13 mouse cellular contexts compared by ENCODE assay signal in genomic region chr1:19213851-19214395, GRCm38 (mm10). TPM values are rescaled to one million over a fixed set of nuclear protein-coding genes. Genes with fewer than 3 reads are reported as not detected.
DNase-seq lines count a peak whose midpoint lies in the region; ATAC-seq lines count a peak whose summit lies in the region.
"Had no signal": no experiment of that assay in that cellular context is flagged by ENCODE, and none has a peak within 500 bp of the region (broad histone marks: within the 10 kb centered on the region; RNA-seq: fewer than 3 reads in every experiment).

No protein-coding gene starts in this region.

- H3K4me3 ChIP-seq in heart, embryonic 13.5 days, result peak overlapping the region; percentile 12; the same call in 1 of the 2 replicates
- peak overlapping the region; percentile 42 for H3K4me3 ChIP-seq in embryonic facial prominence, embryonic 12.5 days
- peak overlapping the region; percentile 35 for H3K4me3 ChIP-seq in limb, embryonic 11.5 days (ENCODE audit: low read depth, low read length)
- H3K4me3 ChIP-seq in neural tube, embryonic 12.5 days, result peak overlapping the region; percentile 41
- H3K4me3 ChIP-seq: layer of hippocampus, adult 2 months had no signal

- 2% methylated on average over 36 of the region's 36 CpGs for WGBS in heart, embryonic 13.5 days
- WGBS in embryonic facial prominence, embryonic 12.5 days, result 1% methylated on average over 36 of the region's 36 CpGs
- under 1% methylated on average over 36 of the region's 36 CpGs for WGBS in limb, embryonic 11.5 days
- under 1% methylated on average over 36 of the region's 36 CpGs for WGBS in neural tube, embryonic 12.5 days

- H3K9ac ChIP-seq in heart, embryonic 13.5 days, result no peak overlapping the region
- H3K9ac ChIP-seq in embryonic facial prominence, embryonic 12.5 days, result peak overlapping the region; percentile 54
- peak overlapping the region; percentile 70 for H3K9ac ChIP-seq in limb, embryonic 11.5 days (ENCODE audit: low read length)
- H3K9ac ChIP-seq in neural tube, embryonic 12.5 days, result peak overlapping the region; percentile 68
- H3K9ac ChIP-seq: liver, postnatal 0 days had no signal

- H3K27ac ChIP-seq in heart, embryonic 13.5 days (replicated peaks), result no peak overlapping the region
- H3K27ac ChIP-seq in embryonic facial prominence, embryonic 12.5 days, result peak overlapping the region; percentile 81
- H3K27ac ChIP-seq in limb, embryonic 11.5 days (replicated peaks; ENCODE audit: low read depth, low read length), result 0 out of 2 replicates have a peak overlapping the region, but pooled peaks have one; percentile 56
- H3K27ac ChIP-seq in neural tube, embryonic 12.5 days, result peak overlapping the region; percentile 64
- H3K27ac ChIP-seq: layer of hippocampus, adult 2 months had no signal

- no peak for DNase-seq in heart, adult 18-20 months
- DNase-seq in limb, embryonic 11.5 days (ENCODE audit: low spot score), result no peak
- no peak for DNase-seq in thymus, postnatal 0 days (ENCODE audit: low spot score)
- DNase-seq in layer of hippocampus, postnatal 10 days (ENCODE audit: low spot score in 2 of 2), result no peak
- DNase-seq: cerebellum, postnatal 25 days; heart, postnatal 10 days; liver, postnatal 0 days; right cerebral cortex, postnatal 25 days had no signal

- H3K4me2 ChIP-seq in heart, embryonic 13.5 days, result no peak overlapping the region
- peak overlapping the region; percentile 38 for H3K4me2 ChIP-seq in embryonic facial prominence, embryonic 12.5 days (replicated peaks)
- H3K4me2 ChIP-seq in limb, embryonic 11.5 days (ENCODE audit: low read depth, severe bottlenecking), result peak overlapping the region; percentile 35
- peak overlapping the region; percentile 61 for H3K4me2 ChIP-seq in neural tube, embryonic 12.5 days (replicated peaks)

- no peak for ATAC-seq in heart, embryonic 13.5 days (ENCODE audit: extremely low read depth, insufficient number of reproducible peaks, low FRiP score, low TSS enrichment)
- ATAC-seq in embryonic facial prominence, embryonic 12.5 days (ENCODE audit: insufficient number of reproducible peaks, insufficient read depth, low FRiP score, low TSS enrichment), result no peak
- no peak for ATAC-seq in limb, embryonic 11.5 days (ENCODE audit: insufficient number of reproducible peaks, low FRiP score, low TSS enrichment, low read depth)
- no peak for ATAC-seq in neural tube, embryonic 12.5 days (ENCODE audit: low FRiP score, low read depth)
- no peak for ATAC-seq in granulocyte monocyte progenitor cell, adult 5-6 weeks (replicated peaks; ENCODE audit: poor library complexity, severe bottlenecking)
- ATAC-seq: liver, postnatal 0 days had no signal

- no peaks in the 10 kb centered on the region for H3K9me3 ChIP-seq in heart, embryonic 13.5 days
- H3K9me3 ChIP-seq in embryonic facial prominence, embryonic 12.5 days, result no peaks in the 10 kb centered on the region
- H3K9me3 ChIP-seq in limb, embryonic 11.5 days (ENCODE audit: control insufficient read depth, low read length), result no peaks in the 10 kb centered on the region
- H3K9me3 ChIP-seq in neural tube, embryonic 12.5 days, result no peaks in the 10 kb centered on the region

- peaks cover 96% of the 10 kb centered on the region for H3K27me3 ChIP-seq in heart, embryonic 13.5 days (replicated peaks)
- peaks cover 79% of the 10 kb centered on the region for H3K27me3 ChIP-seq in embryonic facial prominence, embryonic 12.5 days
- peaks cover 64% of the 10 kb centered on the region for H3K27me3 ChIP-seq in limb, embryonic 11.5 days (ENCODE audit: control insufficient read depth, insufficient read depth, low read length)
- H3K27me3 ChIP-seq in neural tube, embryonic 12.5 days (replicated peaks), result peaks cover 78% of the 10 kb centered on the region

- peaks cover 4% of the 10 kb centered on the region; the same call in 1 of the 2 replicates for H3K4me1 ChIP-seq in heart, embryonic 13.5 days
- H3K4me1 ChIP-seq in embryonic facial prominence, embryonic 12.5 days, result no peaks in the 10 kb centered on the region
- H3K4me1 ChIP-seq in limb, embryonic 11.5 days (ENCODE audit: control insufficient read depth, insufficient read depth, low read length), result no peaks in the 10 kb centered on the region
- no peaks in the 10 kb centered on the region; the same call in 1 of the 2 replicates for H3K4me1 ChIP-seq in neural tube, embryonic 12.5 days

- no peaks in the 10 kb centered on the region for H3K36me3 ChIP-seq in heart, embryonic 13.5 days
- H3K36me3 ChIP-seq in embryonic facial prominence, embryonic 12.5 days, result no peaks in the 10 kb centered on the region
- no peaks in the 10 kb centered on the region for H3K36me3 ChIP-seq in limb, embryonic 11.5 days (ENCODE audit: control insufficient read depth, insufficient read depth, low read length)
- no peaks in the 10 kb centered on the region for H3K36me3 ChIP-seq in neural tube, embryonic 12.5 days

RNA-seq across cellular contexts. Expression of gene Tfap2b, which starts 5.2 kb away (rescaled TPM):
- polyA plus RNA-seq in heart, embryonic 13.5 days (2015; fragmentation: Nextera tagmentation; extraction: Ambion mirVana), result 0.27 and 0.68 TPM in 2 replicates
- total RNA-seq in heart, adult 18-20 months (2021), result not detected
- polyA plus RNA-seq in embryonic facial prominence, embryonic 12.5 days (2016; fragmentation: Nextera tagmentation; extraction: Ambion mirVana), result 27.5 and 41.5 TPM in 2 replicates
- 31.3 and 37.7 TPM in 2 replicates for polyA plus RNA-seq in limb, embryonic 11.5 days (2014; fragmentation: Nextera tagmentation; extraction: Ambion mirVana)
- polyA plus RNA-seq in neural tube, embryonic 12.5 days (2016; fragmentation: Nextera tagmentation; extraction: Ambion mirVana), result 78.6 and 88.6 TPM in 2 replicates
- not detected in 2 replicates for total RNA-seq in granulocyte monocyte progenitor cell, adult 5-6 weeks (2014; fragmentation: Nextera tagmentation)
- total RNA-seq in granulocyte monocyte progenitor cell, adult 5-6 weeks (2017), result not detected in 2 replicates
- polyA plus RNA-seq in thymus, postnatal 0 days (2015; fragmentation: Nextera tagmentation; extraction: Ambion mirVana), result 0.68 and 0.79 TPM in 2 replicates
- under 1 TPM; 0.11 to 0.50 TPM for total RNA-seq in layer of hippocampus, postnatal 10 days (2021)
- total RNA-seq: heart, postnatal 10 days had no signal
- polyA plus RNA-seq: liver, postnatal 0 days had no signal

Comparison
In these comparisons a context has a peak if more than half of its experiments do, and no peak if none do; other contexts are left out.
1. RNA of gene Tfap2b, which starts 5.2 kb away (polyA plus RNA-seq): 78.6 to 88.6 TPM in neural tube, embryonic 12.5 days, 27.5 to 41.5 TPM in embryonic facial prominence, embryonic 12.5 days and 31.3 to 37.7 TPM in limb, embryonic 11.5 days; 0.68 to 0.79 TPM in thymus, postnatal 0 days and 0.27 to 0.68 TPM in heart, embryonic 13.5 days; every median in the first group is over 10 times any median in the second.
2. Peak in every context shown above with its lines, with median percentiles within 50 percentile points of each other: H3K4me3 ChIP-seq.